Mouse (Mus musculus) heart, embryonic 13.5 days (tissue): ENCODE results near the gene Hs2st1. TPM values are rescaled to one million over a fixed set of nuclear protein-coding genes. Genes with fewer than 3 reads are reported as not detected.

Source experiments
- ATAC-seq: fragments of 200-750 bp; cut with Nextera tagmentation; 2 replicates; pipeline ENCODE4 v1.8.0; 2017; ENCODE audit warnings: moderate TSS enrichment; ENCODE audit not compliant: insufficient number of reproducible peaks, low FRiP score, low TSS enrichment; ENCODE audit errors: extremely low read depth
- H3K27ac ChIP-seq: fragments of 300-500 bp; sonication (generic); replicated peaks from 2 replicates; pipeline ENCODE4 v1.5.1; 2015; ENCODE audit warnings: moderate library complexity, mild to moderate bottlenecking, inconsistent platforms
- H3K27me3 ChIP-seq: fragments of 300-500 bp; sonication (generic); replicated peaks from 2 replicates; pipeline ENCODE4 v1.6.1; 2015; ENCODE audit warnings: mild to moderate bottlenecking, inconsistent platforms
- H3K36me3 ChIP-seq: fragments of 300-500 bp; sonication (generic); 2 replicates; pipeline ENCODE4 v1.6.1; 2015; ENCODE audit warnings: mild to moderate bottlenecking, inconsistent platforms
- H3K4me1 ChIP-seq: fragments of 300-500 bp; sonication (generic); 2 replicates; pipeline ENCODE4 v1.6.1; 2015; ENCODE audit warnings: inconsistent platforms
- H3K4me2 ChIP-seq: fragments of 300-500 bp; sonication (generic); 2 replicates; pipeline ENCODE4 v1.6.1; 2015; ENCODE audit warnings: inconsistent platforms, mild to moderate bottlenecking, moderate library complexity
- H3K4me3 ChIP-seq: fragments of 300-500 bp; sonication (generic); 2 replicates; pipeline ENCODE4 v1.5.1; 2015; ENCODE audit warnings: moderate library complexity, mild to moderate bottlenecking, inconsistent platforms
- H3K9ac ChIP-seq: fragments of 300-500 bp; sonication (generic); 2 replicates; pipeline ENCODE4 v1.6.1; 2015; ENCODE audit warnings: inconsistent platforms, mild to moderate bottlenecking, moderate library complexity
- H3K9me3 ChIP-seq: fragments of 300-500 bp; sonication (generic); 2 replicates; pipeline ENCODE4 v1.6.1; 2016; ENCODE audit warnings: inconsistent platforms
- WGBS: fragments of 180-500 bp; shearing (Covaris S2); methylation state at CpG from one replicate; pipeline ENCODE4 v1.1.7; 2015; ENCODE audit warnings: mixed read lengths; 5-methylcytosine and 5-hydroxymethylcytosine counted together
- polyA plus RNA-seq: library from polyadenylated mRNA; unstranded; fragments of >200 nt; fragmentation: Nextera tagmentation; extraction: Ambion mirVana; gene quantifications from 2 replicates; pipeline ENCODE4 v1.2.1, GENCODE M21; 2015

Gene Hs2st1
- polyA plus RNA-seq, 1 experiment from 2014 or later: 6.8 TPM

GRCm38 (mm10) chr3:144460183-144460788 lies 109.7 kb downstream of the Hs2st1 start:
- Histone ChIP-seq H3K36me3 (peaks cover 23% of the 10 kb centered on the region), H3K27me3 (no peaks in the 10 kb centered on the region), H3K4me2 (no peak overlapping the region), H3K4me3 (no peak overlapping the region), H3K9me3 (no peaks in the 10 kb centered on the region), H3K27ac (no peak overlapping the region), H3K4me1 (peaks cover 33% of the 10 kb centered on the region), H3K9ac (no peak overlapping the region)
- 32% methylated on average over 5 of the region's 5 CpGs for WGBS
- ATAC-seq: no peak

GRCm38 (mm10) chr3:144459285-144459697 lies 110.7 kb downstream of the Hs2st1 start:
- no peak overlapping the region for H3K9ac ChIP-seq
- H3K4me3 ChIP-seq: no peak overlapping the region
- H3K36me3 ChIP-seq: peaks cover 17% of the 10 kb centered on the region
- H3K27ac ChIP-seq: no peak overlapping the region
- H3K4me1 ChIP-seq: peaks cover 35% of the 10 kb centered on the region
- ATAC-seq: no peak
- no peaks in the 10 kb centered on the region for H3K9me3 ChIP-seq
- no peak overlapping the region for H3K4me2 ChIP-seq
- no peaks in the 10 kb centered on the region for H3K27me3 ChIP-seq
- 78% methylated on average over 8 of the region's 8 CpGs for WGBS

- Histone ChIP-seq H3K9me3 (no peaks in the 10 kb centered on the region), H3K36me3 (peaks cover 14% of the 10 kb centered on the region), H3K4me2 (no peak overlapping the region), H3K4me3 (no peak overlapping the region), H3K9ac (peak overlapping the region; percentile 44; the same call in 1 of the 2 replicates), H3K4me1 (peaks cover 8% of the 10 kb centered on the region), H3K27ac (no peak overlapping the region), H3K27me3 (no peaks in the 10 kb centered on the region)
- WGBS: 46% methylated on average over 19 of the region's 19 CpGs
- ATAC-seq: no peak
These were observed 116.1 kb downstream of the Hs2st1 start for GRCm38 (mm10) chr3:144453701-144454430.

- no peak overlapping the region for H3K4me3 ChIP-seq
- no peaks in the 10 kb centered on the region for H3K9me3 ChIP-seq
- peaks cover 19% of the 10 kb centered on the region for H3K4me1 ChIP-seq
- H3K36me3 ChIP-seq: peaks cover 21% of the 10 kb centered on the region
- no peak overlapping the region for H3K9ac ChIP-seq
- ATAC-seq: no peak
- 79% methylated on average over 6 of the region's 6 CpGs for WGBS
- H3K4me2 ChIP-seq: no peak overlapping the region
- H3K27ac ChIP-seq: no peak overlapping the region
- H3K27me3 ChIP-seq: no peaks in the 10 kb centered on the region
These were observed 121.0 kb downstream of the Hs2st1 start for GRCm38 (mm10) chr3:144448977-144449376.

DNA sequence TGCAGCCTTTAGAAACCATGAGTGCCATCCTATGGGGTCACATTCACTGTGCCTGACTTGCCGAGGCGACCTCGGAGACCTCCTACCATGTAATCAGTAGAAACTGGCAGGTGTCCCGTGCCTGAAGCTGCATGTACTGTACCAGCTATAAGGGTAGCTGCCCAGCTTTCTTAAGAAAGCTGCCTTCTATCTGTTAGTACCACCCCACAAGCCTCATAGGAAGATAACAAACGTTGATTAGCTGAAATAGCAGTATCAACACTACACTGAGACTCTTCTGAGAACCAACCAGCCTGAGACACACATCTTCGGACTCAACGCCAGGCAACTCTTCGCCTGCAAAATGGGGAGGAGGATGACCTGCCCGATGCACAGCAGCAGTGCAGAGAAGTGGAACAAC lies 122.1 kb downstream of the Hs2st1 start:
- no peak overlapping the region for H3K27ac ChIP-seq
- no peak overlapping the region for H3K4me3 ChIP-seq
- WGBS: 84% methylated on average over 9 of the region's 9 CpGs
- ATAC-seq: no peak
- no peaks in the 10 kb centered on the region for H3K27me3 ChIP-seq
- H3K9me3 ChIP-seq: no peaks in the 10 kb centered on the region
- H3K4me2 ChIP-seq: no peak overlapping the region
- H3K36me3 ChIP-seq: peaks cover 21% of the 10 kb centered on the region
- peaks cover 17% of the 10 kb centered on the region for H3K4me1 ChIP-seq
- H3K9ac ChIP-seq: no peak overlapping the region

DNA sequence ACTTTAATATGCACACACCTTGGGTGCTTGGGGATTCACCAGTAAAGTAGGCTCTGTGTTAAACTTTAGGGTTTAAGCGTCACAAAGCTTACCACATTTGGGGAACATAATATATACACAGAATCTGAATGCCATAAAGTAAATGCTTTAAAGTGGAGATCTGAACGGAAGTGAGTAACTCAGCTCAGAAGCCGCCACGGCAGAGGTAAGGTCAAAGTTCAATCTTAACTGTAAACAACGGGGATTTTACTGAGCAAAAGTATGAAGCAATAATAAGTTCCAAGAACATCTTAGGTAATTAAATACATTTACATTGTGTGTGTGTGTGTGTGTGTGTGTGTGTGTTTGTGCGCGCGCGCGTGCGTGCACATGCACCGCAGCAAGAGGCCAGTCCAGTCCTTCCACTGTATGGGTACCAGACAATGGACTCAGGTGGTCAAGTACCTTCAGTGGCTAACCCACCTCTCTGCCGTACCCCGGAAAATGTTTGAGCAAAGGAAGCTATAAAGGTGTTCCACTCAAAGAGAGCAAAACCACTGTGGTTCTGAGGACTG lies 123.8 kb downstream of the Hs2st1 start:
- Histone ChIP-seq H3K4me1 (peaks cover 17% of the 10 kb centered on the region), H3K27ac (no peak overlapping the region), H3K9ac (no peak overlapping the region), H3K4me3 (no peak overlapping the region), H3K9me3 (no peaks in the 10 kb centered on the region), H3K4me2 (no peak overlapping the region), H3K27me3 (no peaks in the 10 kb centered on the region), H3K36me3 (peaks cover 25% of the 10 kb centered on the region)
- no peak for ATAC-seq
- 91% methylated on average over 14 of the region's 14 CpGs for WGBS

- H3K4me1 ChIP-seq: peaks cover 16% of the 10 kb centered on the region; the same call in 1 of the 2 replicates
- no peaks in the 10 kb centered on the region for H3K9me3 ChIP-seq
- ATAC-seq: no peak
- H3K4me3 ChIP-seq: no peak overlapping the region
- no peaks in the 10 kb centered on the region for H3K27me3 ChIP-seq
- H3K4me2 ChIP-seq: no peak overlapping the region
- H3K36me3 ChIP-seq: peaks cover 20% of the 10 kb centered on the region
- 84% methylated on average over 14 of the region's 14 CpGs for WGBS
- no peak overlapping the region for H3K9ac ChIP-seq
- no peak overlapping the region for H3K27ac ChIP-seq
These were observed 132.0 kb downstream of the Hs2st1 start for GRCm38 (mm10) chr3:144437871-144438398.

GRCm38 (mm10) chr3:144436076-144436475 lies 133.9 kb downstream of the Hs2st1 start:
- ATAC-seq: no peak
- Histone ChIP-seq H3K4me1 (peaks cover 16% of the 10 kb centered on the region; the same call in 1 of the 2 replicates), H3K27me3 (no peaks in the 10 kb centered on the region), H3K4me3 (no peak overlapping the region), H3K36me3 (peaks cover 16% of the 10 kb centered on the region), H3K9me3 (no peaks in the 10 kb centered on the region), H3K27ac (no peak overlapping the region), H3K9ac (no peak overlapping the region), H3K4me2 (no peak overlapping the region)
- 83% methylated on average over 3 of the region's 3 CpGs for WGBS

- no peaks in the 10 kb centered on the region for H3K9me3 ChIP-seq
- no peak for ATAC-seq
- 83% methylated on average over 16 of the region's 16 CpGs for WGBS
- H3K27me3 ChIP-seq: no peaks in the 10 kb centered on the region
- H3K27ac ChIP-seq: no peak overlapping the region
- H3K36me3 ChIP-seq: peaks cover 16% of the 10 kb centered on the region
- H3K4me2 ChIP-seq: no peak overlapping the region
- H3K4me3 ChIP-seq: no peak overlapping the region
- no peak overlapping the region for H3K9ac ChIP-seq
- peaks cover 16% of the 10 kb centered on the region; the same call in 1 of the 2 replicates for H3K4me1 ChIP-seq
These were observed 134.7 kb downstream of the Hs2st1 start for GRCm38 (mm10) chr3:144435281-144435680.

GRCm38 (mm10) chr3:144434276-144434675 lies 135.7 kb downstream of the Hs2st1 start:
- no peaks in the 10 kb centered on the region for H3K9me3 ChIP-seq

GRCm38 (mm10) chr3:144433039-144433438 lies 136.9 kb downstream of the Hs2st1 start:
- Histone ChIP-seq H3K4me2 (no peak overlapping the region), H3K9ac (no peak overlapping the region), H3K27me3 (no peaks in the 10 kb centered on the region), H3K36me3 (peaks cover 19% of the 10 kb centered on the region), H3K27ac (no peak overlapping the region), H3K4me1 (0 out of 2 replicates have a peak, but pooled peaks cover 6% of the 10 kb centered on the region), H3K9me3 (no peaks in the 10 kb centered on the region), H3K4me3 (no peak overlapping the region)
- WGBS: 70% methylated on average over 7 of the region's 7 CpGs
- no peak for ATAC-seq

More at GRCm38 (mm10) chr3:144434276-144434675, 135.7 kb downstream of the Hs2st1 start:
- H3K4me1 ChIP-seq: peaks cover 16% of the 10 kb centered on the region; the same call in 1 of the 2 replicates
- H3K27me3 ChIP-seq: no peaks in the 10 kb centered on the region
- H3K36me3 ChIP-seq: peaks cover 19% of the 10 kb centered on the region
- 85% methylated on average over 17 of the region's 17 CpGs for WGBS
- ATAC-seq: no peak
- H3K27ac ChIP-seq: no peak overlapping the region
- no peak overlapping the region for H3K4me2 ChIP-seq
- no peak overlapping the region for H3K9ac ChIP-seq
- H3K4me3 ChIP-seq: no peak overlapping the region
